Mouse (Mus musculus) layer of hippocampus, adult 8-10 months (tissue): ENCODE data around the gene Bcam. TPM values are rescaled to one million over a fixed set of nuclear protein-coding genes. Genes with fewer than 3 reads are reported as not detected.

Experiments used
- DNase-seq, 2 experiments: peaks; one replicate each; pipeline ENCODE4 v3.0.0; 2022; ENCODE audit warnings: low spot score in 2 of 2
- total RNA-seq, 4 experiments: library from RNA; stranded (reverse); gene quantifications; 2 replicates each; pipeline ENCODE4 v1.2.4; 2022

The Bcam gene
- total RNA-seq, 4 experiments from 2014 or later: 11.0 to 15.2 (median 13.2) TPM

DNA sequence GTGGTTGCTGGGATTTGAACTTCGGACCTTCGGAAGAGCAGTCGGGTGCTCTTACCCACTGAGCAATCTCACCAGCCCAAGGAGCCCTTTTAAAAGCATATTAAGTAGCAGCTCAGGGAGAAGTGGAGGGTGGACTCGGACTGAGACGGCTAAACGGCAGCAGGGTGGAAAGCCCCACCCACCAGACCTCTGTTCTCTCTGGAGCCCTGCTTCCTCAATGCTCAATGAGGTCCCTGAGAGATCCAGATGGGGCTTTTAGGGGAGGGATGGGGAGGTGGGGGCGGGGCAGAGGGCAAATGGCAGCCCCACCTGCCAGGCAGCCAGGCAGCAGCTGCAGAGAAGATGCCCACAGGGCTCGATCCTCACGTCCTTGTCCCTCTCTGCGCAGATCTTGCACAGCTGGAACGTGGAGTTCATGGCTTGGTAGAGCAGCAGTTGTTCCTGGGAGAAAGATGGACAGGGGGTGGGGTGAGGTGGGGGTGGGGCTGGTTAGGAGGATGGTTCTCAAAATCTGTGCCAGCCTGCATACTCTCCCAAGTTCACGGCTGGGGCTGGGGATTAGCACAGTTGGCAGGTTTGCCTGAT is 15.2 kb upstream of the Bcam start:
- DNase-seq: no peak

GRCm38 (mm10) chr7:19784764-19785535 is 14.1 kb upstream of the Bcam start:
- DNase-seq: no peak

- DNase-seq: no peak
Observed at GRCm38 (mm10) chr7:19783630-19784029, 12.8 kb upstream of the Bcam start.

- DNase-seq: no peak
Observed at GRCm38 (mm10) chr7:19782645-19783044, 11.8 kb upstream of the Bcam start.

GRCm38 (mm10) chr7:19781741-19782140 is 10.9 kb upstream of the Bcam start:
- no peak for DNase-seq

DNA sequence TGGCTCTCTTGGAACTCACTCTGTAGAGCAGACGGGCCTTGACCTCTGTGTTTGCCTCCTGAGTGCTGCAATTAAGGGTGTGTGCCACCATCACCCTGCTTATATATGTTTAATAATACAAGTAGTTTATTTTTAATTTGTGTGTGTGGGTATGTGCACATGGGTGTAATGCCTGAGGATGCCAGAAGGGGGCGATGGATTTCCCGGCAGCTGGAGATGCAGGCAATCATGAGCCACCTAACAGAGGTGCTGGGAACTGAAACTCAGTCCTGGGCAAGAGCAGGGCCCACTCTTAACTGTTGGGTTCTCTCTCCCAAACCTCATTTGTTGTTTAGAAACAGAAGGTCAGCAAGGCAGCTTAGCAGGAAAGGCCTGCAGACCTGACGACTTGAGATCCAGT is 9.1 kb upstream of the Bcam start:
- no peak for DNase-seq

- DNase-seq: no peak
Observed at GRCm38 (mm10) chr7:19778645-19779044, 7.8 kb upstream of the Bcam start.

- DNase-seq: no peak
Observed at GRCm38 (mm10) chr7:19777049-19777723, 6.4 kb upstream of the Bcam start.

DNA sequence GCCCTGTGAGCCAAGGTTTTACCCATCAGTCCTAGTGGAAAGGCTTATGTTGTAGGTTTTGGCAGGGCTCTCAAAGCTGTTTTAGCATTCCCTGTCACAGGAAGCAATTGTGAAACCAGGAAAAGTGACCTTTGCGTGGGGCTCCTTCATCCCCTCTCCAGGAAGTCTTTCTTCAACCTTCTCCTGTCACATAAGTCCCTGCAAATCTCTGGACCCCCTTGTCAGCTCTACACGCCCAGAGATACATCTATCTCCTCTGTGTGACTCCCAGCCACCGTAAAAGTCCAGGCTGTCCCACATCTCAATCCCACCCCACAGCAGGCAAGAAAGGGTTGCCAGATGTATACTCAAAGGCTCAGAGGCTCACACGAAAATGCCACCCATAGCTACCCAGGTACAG is 866 bp upstream of the Bcam start:
- no peak for DNase-seq

DNA sequence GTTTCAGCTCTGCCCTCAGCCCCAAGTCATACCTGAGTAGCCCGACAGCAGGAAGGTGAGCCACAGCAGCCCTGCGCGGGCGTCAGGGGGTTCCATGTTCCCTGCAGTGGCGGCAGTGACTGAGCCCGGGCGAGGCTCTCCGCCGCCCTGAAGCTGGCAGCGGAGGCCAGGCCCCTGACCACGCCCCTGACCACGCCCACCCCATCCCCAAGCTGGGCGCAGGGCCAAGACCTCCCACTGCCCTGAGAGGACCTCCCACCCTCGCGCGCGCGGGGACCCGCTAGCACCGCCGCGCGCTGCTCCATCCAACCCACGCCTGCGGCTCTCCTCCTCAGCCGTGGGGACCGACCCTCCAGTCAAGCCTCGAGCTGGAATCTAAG is 451 bp downstream of the Bcam start:
- DNase-seq: peak in 1 of 2 experiments; percentile 33

DNA sequence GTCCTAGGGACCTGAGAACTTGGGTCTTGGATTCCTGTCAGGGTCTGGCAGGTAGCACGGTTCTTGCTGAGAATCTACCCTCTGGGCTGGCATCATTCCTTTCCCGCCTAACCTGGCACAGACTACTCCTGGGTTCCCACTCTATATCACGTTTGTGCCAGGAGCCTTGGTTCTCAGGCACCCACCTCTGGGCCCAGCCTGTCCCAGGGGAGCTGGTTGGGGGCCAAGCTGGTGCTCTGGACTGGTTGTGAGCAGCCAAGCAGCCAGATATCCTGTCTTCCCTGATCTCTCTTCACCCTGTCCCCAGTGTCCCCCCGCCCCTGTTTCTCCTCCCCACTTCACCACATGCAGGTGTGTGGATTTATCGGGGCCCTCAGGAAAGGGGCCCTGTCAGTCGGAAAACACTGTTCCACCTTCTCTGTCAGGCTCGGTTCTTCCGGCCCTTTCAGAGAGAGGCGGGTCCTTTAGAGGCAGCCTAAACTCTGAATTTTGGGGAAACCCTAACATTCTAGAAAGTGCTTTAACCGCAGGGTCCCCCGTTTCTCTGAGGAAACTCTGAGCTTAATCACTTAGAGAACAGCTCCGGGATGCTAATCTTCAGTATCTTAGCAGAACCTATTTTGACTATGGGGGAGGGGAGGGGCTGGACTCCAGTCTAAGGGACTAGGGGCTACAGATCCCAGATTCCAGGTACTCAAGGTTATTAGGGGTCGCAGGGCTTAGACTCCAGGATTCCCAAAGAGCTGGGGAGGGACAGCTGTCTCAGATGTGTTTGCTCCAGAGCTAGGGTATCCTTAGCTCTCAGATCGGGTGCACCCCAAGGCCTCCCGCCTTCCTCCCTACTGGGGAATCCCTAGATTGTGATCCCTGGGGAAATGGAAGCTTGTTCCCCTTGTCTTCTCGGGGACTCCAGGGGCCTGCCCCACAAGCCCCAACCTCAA is 1.1 kb downstream of the Bcam start:
- no peak for DNase-seq

- DNase-seq: no peak
Observed at GRCm38 (mm10) chr7:19769001-19769400, 1.8 kb downstream of the Bcam start.

DNA sequence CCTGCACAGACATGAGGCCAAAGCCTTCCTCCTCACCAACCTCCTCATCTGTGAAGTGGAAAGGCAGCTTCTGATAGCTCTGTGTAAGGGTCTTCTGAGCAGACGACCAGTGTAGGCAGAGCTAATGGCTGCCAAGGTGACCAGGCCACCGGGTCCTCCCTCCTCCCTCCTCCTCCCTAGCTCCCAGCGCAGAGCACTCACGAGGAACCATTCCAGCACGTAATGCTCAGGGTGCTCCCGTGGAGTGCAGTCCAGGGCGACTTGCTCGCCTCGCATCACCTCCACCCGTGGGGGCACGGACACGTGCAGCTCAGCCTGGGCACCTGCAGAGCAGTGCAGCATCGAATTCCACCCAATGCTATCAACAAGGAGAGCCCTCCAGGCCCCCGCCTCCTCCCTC is 2.6 kb downstream of the Bcam start:
- DNase-seq: no peak

DNA sequence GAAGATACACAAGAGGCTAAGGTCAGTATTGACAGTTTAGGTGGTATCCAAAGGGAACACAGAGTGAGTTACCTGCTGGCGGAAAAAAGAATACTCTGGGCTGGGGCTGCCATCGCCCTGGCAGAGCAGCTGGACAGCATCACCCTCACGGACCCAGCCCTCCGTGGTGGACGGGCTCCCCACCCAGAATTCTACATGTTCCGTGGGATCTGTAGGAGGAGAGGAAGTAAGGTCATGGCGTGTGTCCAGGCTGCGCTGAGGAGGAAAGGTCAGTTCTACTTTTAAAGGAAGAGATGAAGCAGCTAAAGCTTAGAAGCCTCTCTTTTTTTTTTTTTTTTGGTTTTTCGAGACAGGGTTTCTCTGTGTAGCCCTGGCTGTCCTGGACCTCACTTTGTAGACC is 6.2 kb downstream of the Bcam start:
- DNase-seq: no peak

DNA sequence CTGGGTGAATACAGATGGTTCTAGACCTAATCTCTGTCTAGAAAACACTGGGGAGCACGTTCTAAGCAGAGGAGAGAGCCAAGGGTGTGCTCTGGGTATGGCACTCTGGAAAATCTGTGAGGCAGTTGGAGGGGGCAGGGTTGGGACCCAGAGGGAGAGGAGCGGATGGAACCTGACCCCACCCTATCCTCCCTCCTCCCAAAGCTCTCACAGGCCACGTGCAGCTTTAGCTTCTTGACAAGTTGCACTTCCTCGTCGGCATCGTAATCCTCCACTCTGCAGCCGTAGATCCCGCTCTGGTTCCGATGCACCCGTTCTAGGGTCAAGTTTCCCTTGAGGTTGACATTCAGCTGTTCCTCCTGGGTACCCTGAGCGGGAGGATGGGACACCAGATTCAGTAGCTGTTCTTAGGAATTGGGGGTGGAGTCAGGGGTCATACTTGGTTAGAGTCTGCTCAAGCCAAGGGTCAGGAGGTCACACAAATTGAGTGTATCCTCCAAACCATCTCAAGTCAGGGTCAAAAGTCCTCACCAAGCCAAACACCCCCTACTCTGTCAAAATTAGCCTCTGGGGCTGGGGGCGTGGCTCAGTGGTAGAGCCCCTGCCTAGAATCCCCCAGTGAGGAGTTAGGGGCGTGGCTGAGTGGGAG is 6.9 kb downstream of the Bcam start:
- DNase-seq: no peak

DNA sequence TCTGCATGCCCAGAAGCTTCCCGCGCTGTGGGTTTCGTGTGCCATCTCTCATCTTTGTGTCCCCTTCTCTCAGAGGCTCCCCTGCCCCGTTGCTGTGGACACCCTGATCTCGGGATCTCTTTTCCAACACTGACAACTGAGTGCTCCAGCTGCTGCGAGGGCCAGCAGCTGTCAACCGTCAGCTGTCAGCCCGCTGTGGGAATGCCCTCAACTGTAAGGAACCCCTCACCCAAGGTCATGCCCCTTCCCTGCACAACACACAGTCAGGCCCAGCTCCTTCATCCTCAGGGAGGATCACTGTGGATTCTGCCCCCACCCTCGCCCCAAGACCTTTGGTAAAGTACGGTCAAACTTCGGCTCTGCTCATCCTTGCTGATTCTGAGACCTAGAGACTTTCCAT is 8.5 kb downstream of the Bcam start:
- no peak for DNase-seq

DNA sequence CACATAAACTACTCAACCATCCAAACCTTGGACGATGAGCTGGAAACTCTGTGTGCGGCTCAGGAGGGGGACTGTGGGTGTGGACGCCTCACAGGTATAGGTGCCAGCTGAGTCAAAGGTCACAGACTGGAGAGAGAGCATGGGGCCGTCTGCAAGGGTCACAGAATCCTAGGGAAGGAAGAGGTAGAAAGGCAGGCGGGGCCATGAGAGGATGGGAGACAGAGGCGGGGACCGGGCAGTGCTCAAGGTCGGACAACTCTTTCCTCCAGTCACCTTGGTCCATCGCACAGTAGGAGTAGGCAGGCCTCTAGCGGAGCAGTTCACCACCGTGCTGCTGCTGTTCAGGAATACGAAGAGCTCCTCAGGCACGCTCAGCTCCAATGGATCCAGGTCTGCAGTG is 10.8 kb downstream of the Bcam start:
- no peak for DNase-seq

DNA sequence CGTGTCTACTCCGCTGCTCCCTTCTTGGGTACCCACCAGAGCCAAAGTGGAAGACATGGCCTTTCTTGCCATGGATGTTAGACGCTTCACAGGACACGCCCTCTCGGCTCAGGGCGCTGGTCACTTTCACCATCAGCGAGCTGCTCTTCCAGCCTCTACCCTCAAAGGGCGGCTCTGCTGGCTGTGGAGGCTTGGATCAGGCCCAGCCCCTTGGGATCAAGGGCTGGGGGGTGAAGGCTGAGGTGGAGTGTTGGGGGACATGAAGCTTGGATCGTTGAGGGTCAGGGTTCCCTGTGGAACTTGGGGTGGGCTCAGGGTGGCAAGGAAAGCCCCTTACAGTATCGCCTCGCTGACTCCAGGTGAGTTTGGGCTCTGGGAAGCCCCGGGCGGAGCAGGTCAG is 12.2 kb downstream of the Bcam start:
- no peak for DNase-seq

DNA sequence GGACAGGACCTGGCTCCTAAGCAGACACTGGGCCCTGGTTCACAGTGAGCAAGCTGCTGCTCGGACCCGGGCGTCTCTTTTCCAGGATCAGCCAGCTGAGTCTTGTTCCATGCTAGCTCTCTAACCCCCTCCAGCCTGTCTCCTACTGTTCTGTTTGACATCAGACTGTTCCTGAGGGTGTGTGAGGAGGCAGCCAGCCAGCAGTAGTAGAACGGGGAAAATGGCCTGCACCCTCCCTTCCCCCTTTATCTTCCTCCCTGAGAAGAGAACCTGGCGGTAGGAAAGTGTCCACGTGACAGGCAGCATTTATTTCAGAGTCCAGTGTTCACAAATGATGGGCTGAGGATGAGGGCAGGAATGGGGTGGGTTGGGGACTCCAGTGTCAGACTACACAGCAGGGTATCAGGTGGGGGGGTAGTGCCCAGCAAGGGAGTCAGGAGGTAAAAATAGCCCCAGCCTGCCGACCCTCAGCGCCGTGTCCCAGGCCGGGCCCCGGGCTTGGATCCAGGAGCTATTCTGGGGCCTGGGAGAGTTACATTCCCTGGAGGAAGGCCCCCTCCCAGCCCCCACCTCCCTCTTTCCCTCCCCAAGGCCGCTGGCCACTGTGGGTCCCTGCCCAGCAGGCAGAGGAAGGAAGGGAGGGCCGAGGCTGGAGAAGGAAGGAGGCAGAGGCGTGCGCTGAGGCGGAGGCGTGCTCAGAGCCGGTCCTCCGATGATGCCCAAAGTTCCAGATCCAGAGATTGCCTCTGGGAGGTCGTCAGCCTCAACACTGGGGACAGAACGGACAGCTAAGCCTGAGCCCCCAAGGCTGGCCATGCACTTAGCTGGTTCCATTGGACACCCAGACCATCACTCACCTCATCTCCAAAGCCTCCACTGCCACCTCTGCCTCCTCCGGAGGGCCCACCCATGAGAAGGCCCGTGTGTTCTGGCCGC is 14.7 kb downstream of the Bcam start:
- DNase-seq: no peak

DNA sequence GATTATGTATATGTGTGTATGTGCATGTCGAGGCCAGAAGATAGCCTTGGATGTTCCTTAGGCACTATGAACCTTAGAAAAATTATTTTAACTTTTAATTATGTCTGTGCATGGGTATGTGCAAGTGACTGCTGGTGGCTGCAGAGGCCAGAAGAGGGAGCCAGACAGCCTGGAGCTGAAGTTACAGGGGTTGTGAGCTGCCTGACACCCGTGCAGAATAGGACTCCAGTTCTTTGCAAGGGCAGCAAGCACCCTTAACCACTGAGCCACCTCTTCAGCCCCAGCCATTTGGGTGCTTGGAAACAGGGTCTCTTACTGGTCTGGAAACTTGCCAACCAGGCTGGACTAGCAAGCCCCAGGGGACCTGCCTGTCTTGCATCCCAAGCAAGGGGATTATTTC is 15.8 kb downstream of the Bcam start:
- DNase-seq: no peak
